Mouse (Mus musculus): ENCODE results near the gene Pla2g2f. TPM values are rescaled to one million over a fixed set of nuclear protein-coding genes. Genes with fewer than 3 reads are reported as not detected.

Gene Pla2g2f
- polyA plus RNA-seq, 2 experiments = 0.02 TPM; not detected in 1

- ATAC-seq (ENCODE audit: insufficient read depth) = no peak
- Histone ChIP-seq H3K36me3 (replicated peaks; ENCODE audit: control insufficient read depth, insufficient read depth, low read depth) (no peaks in the 10 kb centered on the region), H3K4me2 (ENCODE audit: low read depth) (no peak overlapping the region), H3K9me3 (ENCODE audit: control insufficient read depth, low read length) (no peaks in the 10 kb centered on the region), H3K27ac (no peak overlapping the region), H3K9ac (replicated peaks) (no peak overlapping the region), H3K27me3 (ENCODE audit: control insufficient read depth, insufficient read depth, low read length) (no peaks in the 10 kb centered on the region), H3K4me3 (ENCODE audit: insufficient read depth in 1 of 2, low read depth in 2 of 2, low read length in 2 of 2) (no peak overlapping the region), H3K4me1 (replicated peaks; ENCODE audit: control insufficient read depth in 2 of 2, insufficient read depth in 2 of 2, low read length in 1 of 2) (no peaks in the 10 kb centered on the region)
- TF ChIP-seq EP300 (IDR thresholded peaks at IDR 0.05; ENCODE audit: low read depth) = no peak
- no peak for TF ChIP-seq CTCF (IDR thresholded peaks at IDR 0.05; ENCODE audit: low read depth)
- DNase-seq (ENCODE audit: low read depth in 3 of 3, low spot score in 3 of 3) = no peak
- WGBS (ENCODE audit: insufficient replicate concordance) = 52% methylated on average over 8 of the region's 8 CpGs
Observed at GRCm38 (mm10) chr4:138702528-138702927, 54.9 kb downstream of the Pla2g2f start.

DNA sequence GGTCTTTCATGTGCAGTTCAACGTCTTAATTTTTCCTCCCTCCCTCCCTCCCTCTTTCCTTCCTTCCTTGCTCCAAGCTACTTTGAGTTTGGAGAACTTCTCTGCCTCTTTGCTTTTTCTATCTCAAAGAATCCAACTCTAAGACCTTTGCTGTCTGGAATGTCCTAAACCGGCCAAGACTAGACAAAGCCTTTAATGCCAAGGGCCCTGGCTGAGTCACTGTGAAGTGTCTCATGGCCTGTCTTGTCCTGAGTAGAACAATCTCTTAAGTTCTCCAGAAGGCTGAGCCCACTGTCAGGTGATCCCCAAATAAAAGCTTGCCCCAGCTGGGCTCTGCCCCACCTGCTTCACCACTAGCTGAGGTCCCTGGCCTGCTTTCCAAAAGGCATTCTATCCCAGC lies 55.4 kb downstream of the Pla2g2f start:
- Histone ChIP-seq H3K27ac (no peak overlapping the region), H3K4me1 (replicated peaks; ENCODE audit: control insufficient read depth in 2 of 2, insufficient read depth in 2 of 2, low read length in 1 of 2) (no peaks in the 10 kb centered on the region), H3K27me3 (ENCODE audit: control insufficient read depth, insufficient read depth, low read length) (no peaks in the 10 kb centered on the region), H3K4me2 (ENCODE audit: low read depth) (no peak overlapping the region), H3K9ac (replicated peaks) (no peak overlapping the region), H3K9me3 (ENCODE audit: control insufficient read depth, low read length) (no peaks in the 10 kb centered on the region), H3K4me3 (ENCODE audit: insufficient read depth in 1 of 2, low read depth in 2 of 2, low read length in 2 of 2) (no peak overlapping the region), H3K36me3 (replicated peaks; ENCODE audit: control insufficient read depth, insufficient read depth, low read depth) (no peaks in the 10 kb centered on the region)
- TF ChIP-seq CTCF (IDR thresholded peaks at IDR 0.05; ENCODE audit: low read depth) (no peak), EP300 (IDR thresholded peaks at IDR 0.05; ENCODE audit: low read depth) (no peak)
- 53% methylated on average over 2 of the region's 2 CpGs for WGBS (ENCODE audit: insufficient replicate concordance)
- ATAC-seq (ENCODE audit: insufficient read depth) = no peak
- no peak for DNase-seq (ENCODE audit: low read depth in 3 of 3, low spot score in 3 of 3)

GRCm38 (mm10) chr4:138701111-138701510 lies 56.3 kb downstream of the Pla2g2f start:
- Histone ChIP-seq H3K4me1 (replicated peaks; ENCODE audit: control insufficient read depth in 2 of 2, insufficient read depth in 2 of 2, low read length in 1 of 2) (no peaks in the 10 kb centered on the region), H3K27me3 (ENCODE audit: control insufficient read depth, insufficient read depth, low read length) (no peaks in the 10 kb centered on the region), H3K4me2 (ENCODE audit: low read depth) (no peak overlapping the region), H3K9me3 (ENCODE audit: control insufficient read depth, low read length) (no peaks in the 10 kb centered on the region), H3K27ac (no peak overlapping the region), H3K4me3 (ENCODE audit: insufficient read depth in 1 of 2, low read depth in 2 of 2, low read length in 2 of 2) (no peak overlapping the region), H3K9ac (replicated peaks) (no peak overlapping the region), H3K36me3 (replicated peaks; ENCODE audit: control insufficient read depth, insufficient read depth, low read depth) (no peaks in the 10 kb centered on the region)
- ATAC-seq (ENCODE audit: insufficient read depth) = no peak
- 42% methylated on average over 8 of the region's 8 CpGs for WGBS (ENCODE audit: insufficient replicate concordance)
- DNase-seq (ENCODE audit: low read depth in 3 of 3, low spot score in 3 of 3) = no peak
- TF ChIP-seq CTCF (IDR thresholded peaks at IDR 0.05; ENCODE audit: low read depth) (no peak), EP300 (IDR thresholded peaks at IDR 0.05; ENCODE audit: low read depth) (no peak)

Other genes starting within 250 kb of the Pla2g2f start
- not detected in 2 replicates for gene Vwa5b1, start 121.7 kb downstream of the Pla2g2f start, polyA plus RNA-seq (2012; rRNA removed)
- gene Vwa5b1, start 121.7 kb downstream of the Pla2g2f start, polyA plus RNA-seq (2014; fragmentation: Nextera tagmentation; extraction: Ambion mirVana) = not detected in 2 replicates
- gene Pla2g2c, start 32.8 kb downstream of the Pla2g2f start, polyA plus RNA-seq (2012; rRNA removed) = 0.01 TPM in 1 of 2 replicates, not detected in the other
- gene Pla2g2c, start 32.8 kb downstream of the Pla2g2f start, polyA plus RNA-seq (2014; fragmentation: Nextera tagmentation; extraction: Ambion mirVana) = not detected in 2 replicates
- gene Ubxn10, start 20.5 kb downstream of the Pla2g2f start, polyA plus RNA-seq (2012; rRNA removed) = 0.04 and 0.06 TPM in 2 replicates
- gene Ubxn10, start 20.5 kb downstream of the Pla2g2f start, polyA plus RNA-seq (2014; fragmentation: Nextera tagmentation; extraction: Ambion mirVana) = 0.09 and 0.11 TPM in 2 replicates
- gene Pla2g2d, start 18.1 kb upstream of the Pla2g2f start, polyA plus RNA-seq (2012; rRNA removed) = not detected in 2 replicates
- gene Pla2g2d, start 18.1 kb upstream of the Pla2g2f start, polyA plus RNA-seq (2014; fragmentation: Nextera tagmentation; extraction: Ambion mirVana) = not detected in 2 replicates
- not detected in 2 replicates for gene Pla2g5, start 105.9 kb upstream of the Pla2g2f start, polyA plus RNA-seq (2012; rRNA removed)
- gene Pla2g5, start 105.9 kb upstream of the Pla2g2f start, polyA plus RNA-seq (2014; fragmentation: Nextera tagmentation; extraction: Ambion mirVana) = not detected in 2 replicates
- gene Gm13030, start 116.3 kb upstream of the Pla2g2f start, polyA plus RNA-seq (2012; rRNA removed) = not detected in 2 replicates
- not detected in 2 replicates for gene Gm13030, start 116.3 kb upstream of the Pla2g2f start, polyA plus RNA-seq (2014; fragmentation: Nextera tagmentation; extraction: Ambion mirVana)
- not detected in 2 replicates for gene Pla2g2e, start 120.3 kb upstream of the Pla2g2f start, polyA plus RNA-seq (2012; rRNA removed)
- gene Pla2g2e, start 120.3 kb upstream of the Pla2g2f start, polyA plus RNA-seq (2014; fragmentation: Nextera tagmentation; extraction: Ambion mirVana) = not detected in 2 replicates
- 1.1 and 1.5 TPM in 2 replicates for gene Otud3, start 156.3 kb upstream of the Pla2g2f start, polyA plus RNA-seq (2012; rRNA removed)
- gene Otud3, start 156.3 kb upstream of the Pla2g2f start, polyA plus RNA-seq (2014; fragmentation: Nextera tagmentation; extraction: Ambion mirVana) = 0.75 and 0.94 TPM in 2 replicates
- 0.13 and 0.21 TPM in 2 replicates for gene Rnf186, start 209.5 kb upstream of the Pla2g2f start, polyA plus RNA-seq (2012; rRNA removed)
- 0.18 and 0.25 TPM in 2 replicates for gene Rnf186, start 209.5 kb upstream of the Pla2g2f start, polyA plus RNA-seq (2014; fragmentation: Nextera tagmentation; extraction: Ambion mirVana)
- gene Tmco4, start 215.3 kb upstream of the Pla2g2f start, polyA plus RNA-seq (2012; rRNA removed) = 2.1 TPM in 2 replicates
- 1.2 and 2.7 TPM in 2 replicates for gene Tmco4, start 215.3 kb upstream of the Pla2g2f start, polyA plus RNA-seq (2014; fragmentation: Nextera tagmentation; extraction: Ambion mirVana)

All from liver, embryonic 14.5 days (tissue).